Mouse (Mus musculus) activated CD4-positive, CD25-positive, alpha-beta regulatory T cell (primary cell): ENCODE data around the gene Clrn3. TPM values are rescaled to one million over a fixed set of nuclear protein-coding genes. Genes with fewer than 3 reads are reported as not detected.

ENCODE experiments used
- polyA plus RNA-seq, 2 experiments: library from polyadenylated mRNA; unstranded; fragments of 100-300 nt; shearing (Covaris generic); gene quantifications; one replicate each; pipeline ENCODE4 v1.2.1; 2017

Clrn3 gene
- polyA plus RNA-seq, result not detected

GRCm38 (mm10) chr7:135528515-135528914 is at the start of gene Clrn3:
Gene Clrn3, minus strand, starts transcription at chr7:135528654.

GRCm38 (mm10) chr7:135537341-135537901 is 9.0 kb upstream of the Clrn3 start, which contains the start of gene Ptpre:
Gene Ptpre, plus strand, starts transcription at chr7:135537481.

Other genes with a start within 250 kb of the Clrn3 start
- under 1 TPM in 1 of 2 experiments, not detected in 1; 0.34 TPM for gene Foxi2, start 118.3 kb downstream of the Clrn3 start, polyA plus RNA-seq
- 10 to 100 TPM; 21.5 to 28.0 TPM for gene Ptpre, start 8.8 kb upstream of the Clrn3 start, polyA plus RNA-seq
- gene Mki67, start 187.7 kb upstream of the Clrn3 start, polyA plus RNA-seq, result 10 to 100 TPM; 13.1 to 31.2 TPM